Mouse (Mus musculus): ENCODE results near the gene Cxcr2.
A peak's percentile ranks its signal among the peaks of the same experiment; 100 is the strongest.

Gene Cxcr2

GRCm38 (mm10) chr1:74153461-74154184, at the start of gene Cxcr2:
Gene Cxcr2, plus strand, starts transcription at chr1:74153989.
- DNase-seq (ENCODE audit: low read depth, low spot score), result no peak

- DNase-seq (ENCODE audit: low read depth, low spot score), result no peak
Observed at GRCm38 (mm10) chr1:74105660-74106059, 48.1 kb upstream of the Cxcr2 start.

- no peak for DNase-seq (ENCODE audit: low read depth, low spot score)
Observed at GRCm38 (mm10) chr1:74106214-74106613, 47.6 kb upstream of the Cxcr2 start.

GRCm38 (mm10) chr1:74107931-74108618, 45.7 kb upstream of the Cxcr2 start:
- DNase-seq (ENCODE audit: low read depth, low spot score), result no peak

- DNase-seq (ENCODE audit: low read depth, low spot score), result no peak
Observed at GRCm38 (mm10) chr1:74109670-74110069, 44.1 kb upstream of the Cxcr2 start.

- peak; percentile 62 for DNase-seq (ENCODE audit: low read depth, low spot score)
Observed at GRCm38 (mm10) chr1:74110932-74111695, 42.7 kb upstream of the Cxcr2 start.

GRCm38 (mm10) chr1:74111696-74112030, 42.1 kb upstream of the Cxcr2 start:
- DNase-seq (ENCODE audit: low read depth, low spot score), result no peak

- no peak for DNase-seq (ENCODE audit: low read depth, low spot score)
Observed at GRCm38 (mm10) chr1:74113071-74113470, 40.7 kb upstream of the Cxcr2 start.

- DNase-seq (ENCODE audit: low read depth, low spot score), result no peak
Observed at GRCm38 (mm10) chr1:74117876-74118275, 35.9 kb upstream of the Cxcr2 start.

- no peak for DNase-seq (ENCODE audit: low read depth, low spot score)
Observed at GRCm38 (mm10) chr1:74119115-74119514, 34.7 kb upstream of the Cxcr2 start.

GRCm38 (mm10) chr1:74121138-74121537, 32.7 kb upstream of the Cxcr2 start:
- no peak for DNase-seq (ENCODE audit: low read depth, low spot score)

- DNase-seq (ENCODE audit: low read depth, low spot score), result no peak
Observed at GRCm38 (mm10) chr1:74121821-74122576, 31.8 kb upstream of the Cxcr2 start.

GRCm38 (mm10) chr1:74123215-74123614, 30.6 kb upstream of the Cxcr2 start:
- DNase-seq (ENCODE audit: low read depth, low spot score), result no peak

GRCm38 (mm10) chr1:74124021-74124981, 29.5 kb upstream of the Cxcr2 start, which contains the start of gene Tns1:
Gene Tns1, minus strand, starts transcription at chr1:74124449.
- DNase-seq (ENCODE audit: low read depth, low spot score), result no peak

GRCm38 (mm10) chr1:74124991-74125552, 28.7 kb upstream of the Cxcr2 start, which contains the start of gene Rufy4:
Gene Rufy4, plus strand, starts transcription at chr1:74125541.
- DNase-seq (ENCODE audit: low read depth, low spot score), result peak; percentile 73

- DNase-seq (ENCODE audit: low read depth, low spot score), result no peak
Observed at GRCm38 (mm10) chr1:74130883-74131659, 22.7 kb upstream of the Cxcr2 start.

GRCm38 (mm10) chr1:74132011-74132410, 21.8 kb upstream of the Cxcr2 start:
- DNase-seq (ENCODE audit: low read depth, low spot score), result no peak

- no peak for DNase-seq (ENCODE audit: low read depth, low spot score)
Observed at GRCm38 (mm10) chr1:74133954-74134353, 19.8 kb upstream of the Cxcr2 start.

- no peak for DNase-seq (ENCODE audit: low read depth, low spot score)
Observed at GRCm38 (mm10) chr1:74135326-74135950, 18.4 kb upstream of the Cxcr2 start.

Measured in forelimb bud, embryonic 11.5 days (tissue).